In the genomic region with DNA sequence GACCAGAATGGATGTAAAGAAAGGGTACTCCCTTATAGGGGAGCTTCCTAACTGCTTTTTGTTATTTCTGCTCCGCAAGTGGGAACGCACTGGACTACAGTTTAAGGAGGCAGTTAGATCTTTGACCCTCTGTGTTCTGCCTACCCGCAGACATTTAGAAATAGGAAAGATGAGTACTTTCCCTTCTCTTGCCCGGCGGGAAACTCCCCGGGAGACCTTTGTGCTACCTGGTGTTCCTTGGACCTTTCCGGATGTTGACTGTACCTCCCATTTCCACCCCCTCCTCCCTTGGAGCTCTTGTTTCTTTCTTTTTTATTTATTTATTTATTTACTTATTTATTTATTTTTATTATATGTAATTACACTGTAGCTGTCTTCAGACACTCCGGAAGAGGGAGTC, we compare ENCODE assay signal across 8 mouse cellular contexts. TPM values are rescaled to one million over a fixed set of nuclear protein-coding genes. Genes with fewer than 3 reads are reported as not detected.
DNase-seq lines count a peak whose midpoint lies in the region; ATAC-seq and TF ChIP-seq lines count a peak whose summit lies in the region.

No protein-coding gene starts in this region.

- H3K36me3 ChIP-seq in heart, adult 2 months (ENCODE audit: control insufficient read depth, insufficient read depth, low read length), result no peaks in the 10 kb centered on the region
- peaks cover 3% of the 10 kb centered on the region; the same call in 1 of the 2 replicates for H3K36me3 ChIP-seq in intestine, postnatal 0 days (ENCODE audit: control insufficient read depth, insufficient read depth)
- H3K36me3 ChIP-seq in midbrain, embryonic 11.5 days (ENCODE audit: control insufficient read depth, insufficient read depth, low read length), result no peaks in the 10 kb centered on the region

- peak overlapping the region; percentile 89 for H3K4me2 ChIP-seq in intestine, postnatal 0 days (replicated peaks; ENCODE audit: low read depth)
- peak overlapping the region; percentile 97 for H3K4me2 ChIP-seq in midbrain, embryonic 11.5 days

- no peak overlapping the region for H3K27ac ChIP-seq in heart, adult 2 months
- no peak overlapping the region for H3K27ac ChIP-seq in bone marrow macrophage, adult 2 months (ENCODE audit: insufficient read depth, low read depth, low read length)
- H3K27ac ChIP-seq in intestine, postnatal 0 days (ENCODE audit: low read depth, low read length), result peak overlapping the region; percentile 98
- no peak overlapping the region for H3K27ac ChIP-seq in midbrain, embryonic 11.5 days (ENCODE audit: low read depth, low read length)

- intact Hi-C loops in heart, adult 2 months (cut with DNase I), result no loop called here
- intact Hi-C loops in heart, postnatal 25 days (cut with DNase I), result no loop called here

- H3K4me1 ChIP-seq in heart, adult 2 months (ENCODE audit: control insufficient read depth, insufficient read depth, low read length), result no peaks in the 10 kb centered on the region
- peaks cover 7% of the 10 kb centered on the region for H3K4me1 ChIP-seq in bone marrow macrophage, adult 2 months (ENCODE audit: control insufficient read depth, insufficient read depth, low read length)
- H3K4me1 ChIP-seq in intestine, postnatal 0 days (replicated peaks; ENCODE audit: control insufficient read depth, insufficient read depth, low read length), result peaks cover 3% of the 10 kb centered on the region; the same call in 1 of the 2 replicates
- peaks cover 13% of the 10 kb centered on the region for H3K4me1 ChIP-seq in midbrain, embryonic 11.5 days (ENCODE audit: control insufficient read depth, insufficient read depth, low read length)

- no peaks in the 10 kb centered on the region for H3K9me3 ChIP-seq in intestine, postnatal 0 days (ENCODE audit: control insufficient read depth)
- no peaks in the 10 kb centered on the region for H3K9me3 ChIP-seq in midbrain, embryonic 11.5 days (ENCODE audit: control insufficient read depth, low read length)

- peak overlapping the region; percentile 65 for H3K4me3 ChIP-seq in heart, adult 2 months
- peak overlapping the region; percentile 60 for H3K4me3 ChIP-seq in bone marrow macrophage, adult 2 months (ENCODE audit: insufficient read depth, low read length)
- H3K4me3 ChIP-seq in intestine, postnatal 0 days (ENCODE audit: low read depth, low read length), result peak overlapping the region; percentile 74
- peak overlapping the region; percentile 70 for H3K4me3 ChIP-seq in midbrain, embryonic 11.5 days (ENCODE audit: low read depth, low read length)

- WGBS in heart, adult 2 months, result 16% methylated on average over 8 of the region's 8 CpGs
- 6% methylated on average over 8 of the region's 8 CpGs for WGBS in intestine, postnatal 0 days
- 8% methylated on average over 8 of the region's 8 CpGs for WGBS in midbrain, embryonic 11.5 days

- no peak for DNase-seq in heart, adult 2 months
- DNase-seq in heart, postnatal 25 days (ENCODE audit: low spot score), result no peak
- no peak for DNase-seq in midbrain, embryonic 11.5 days (ENCODE audit: low spot score, missing footprints)
- no peak for DNase-seq in thymus, postnatal 4 days
- DNase-seq in left cerebral cortex, adult 18-20 months (ENCODE audit: low spot score in 2 of 2), result no peak
- DNase-seq in cerebellum, postnatal 25 days, result no peak

- TF ChIP-seq CTCF in heart, adult 2 months (IDR thresholded peaks at IDR 0.05), result no peak
- TF ChIP-seq CTCF in bone marrow macrophage, adult 2 months (IDR thresholded peaks at IDR 0.05; ENCODE audit: low read depth, low read length), result no peak
- TF ChIP-seq CTCF in intestine, postnatal 0 days (IDR thresholded peaks at IDR 0.05; ENCODE audit: low read depth), result no peak

- peak; percentile 18; the same call in 1 of the 2 replicates for ATAC-seq in intestine, postnatal 0 days
- ATAC-seq in midbrain, embryonic 11.5 days (ENCODE audit: low FRiP score), result no peak

- no peak overlapping the region for H3K9ac ChIP-seq in heart, adult 2 months (ENCODE audit: low read depth, low read length)
- H3K9ac ChIP-seq in intestine, postnatal 0 days (ENCODE audit: low read depth, low read length), result peak overlapping the region; percentile 86
- no peak overlapping the region; the same call in 1 of the 2 replicates for H3K9ac ChIP-seq in midbrain, embryonic 11.5 days (ENCODE audit: low read length)

- TF ChIP-seq POLR2A in heart, adult 2 months (IDR thresholded peaks at IDR 0.05; ENCODE audit: insufficient read depth, low read depth, low read length), result no peak
- no peak for TF ChIP-seq POLR2A in bone marrow macrophage, adult 2 months (IDR thresholded peaks at IDR 0.05; ENCODE audit: borderline replicate concordance, low read depth, low read length)

- H3K79me2 ChIP-seq in heart, adult 2 months (replicated peaks; ENCODE audit: control insufficient read depth, insufficient read depth, low read length), result no peaks in the 10 kb centered on the region

- peaks cover 4% of the 10 kb centered on the region; the same call in 1 of the 2 replicates for H3K27me3 ChIP-seq in heart, adult 2 months (ENCODE audit: control insufficient read depth, insufficient read depth, low read length)
- peaks cover 22% of the 10 kb centered on the region for H3K27me3 ChIP-seq in intestine, postnatal 0 days (replicated peaks; ENCODE audit: control insufficient read depth, insufficient read depth, low read length)
- peaks cover 42% of the 10 kb centered on the region for H3K27me3 ChIP-seq in midbrain, embryonic 11.5 days (ENCODE audit: control insufficient read depth, insufficient read depth, low read length)

- no peak for TF ChIP-seq EP300 in heart, adult 2 months (IDR thresholded peaks at IDR 0.05; ENCODE audit: insufficient read depth, low read depth, low read length)

RNA-seq across cellular contexts. Expression of gene Tmem8, which starts 1.0 kb away (rescaled TPM):
- total RNA-seq in heart, adult 2 months (2021), result 1 to 10 TPM; 3.8 to 5.3 TPM
- 10.5 and 11.6 TPM in 2 replicates for polyA plus RNA-seq in heart, adult 2 months (2012; rRNA removed)
- total RNA-seq in heart, postnatal 25 days (2021), result 1 to 10 TPM; 2.5 to 3.1 TPM
- 58.4 and 67.5 TPM in 2 replicates for polyA plus RNA-seq in bone marrow macrophage, adult 2 months (2012; ENCODE audit: insufficient read depth, insufficient read length, missing spikeins)
- 26.5 TPM in 2 replicates for polyA plus RNA-seq in intestine, postnatal 0 days (2015; fragmentation: Nextera tagmentation; extraction: Ambion mirVana)
- polyA plus RNA-seq in midbrain, embryonic 11.5 days (2014; fragmentation: Nextera tagmentation; extraction: Ambion mirVana), result 1.1 and 1.3 TPM in 2 replicates
- 10 to 100 TPM; 13.8 to 14.0 TPM for total RNA-seq in left cerebral cortex, adult 18-20 months (2021)

RNA-seq across cellular contexts. Expression of gene Mrpl28, which starts 9.2 kb away (rescaled TPM):
- total RNA-seq in heart, adult 2 months (2021), result 100 to 1,000 TPM; 131 to 154 TPM
- polyA plus RNA-seq in heart, adult 2 months (2012; rRNA removed), result 131 and 156 TPM in 2 replicates
- 100 to 1,000 TPM; 130 to 133 TPM for total RNA-seq in heart, postnatal 25 days (2021)
- 72.1 and 74.7 TPM in 2 replicates for polyA plus RNA-seq in bone marrow macrophage, adult 2 months (2012; ENCODE audit: insufficient read depth, insufficient read length, missing spikeins)
- 142 and 143 TPM in 2 replicates for polyA plus RNA-seq in intestine, postnatal 0 days (2015; fragmentation: Nextera tagmentation; extraction: Ambion mirVana)
- polyA plus RNA-seq in midbrain, embryonic 11.5 days (2014; fragmentation: Nextera tagmentation; extraction: Ambion mirVana), result 256 and 275 TPM in 2 replicates
- 10 to 100 TPM; 64.3 to 66.9 TPM for total RNA-seq in left cerebral cortex, adult 18-20 months (2021)

RNA-seq across cellular contexts. Expression of gene Nme4, which starts 18.7 kb away (rescaled TPM):
- 1 to 10 TPM; 3.7 to 4.4 TPM for total RNA-seq in heart, adult 2 months (2021)
- 13.8 and 21.4 TPM in 2 replicates for polyA plus RNA-seq in heart, adult 2 months (2012; rRNA removed)
- total RNA-seq in heart, postnatal 25 days (2021), result 1 to 10 TPM; 3.2 to 3.6 TPM
- polyA plus RNA-seq in bone marrow macrophage, adult 2 months (2012; ENCODE audit: insufficient read depth, insufficient read length, missing spikeins), result 25.6 and 28.4 TPM in 2 replicates
- 18.5 and 20.4 TPM in 2 replicates for polyA plus RNA-seq in intestine, postnatal 0 days (2015; fragmentation: Nextera tagmentation; extraction: Ambion mirVana)
- polyA plus RNA-seq in midbrain, embryonic 11.5 days (2014; fragmentation: Nextera tagmentation; extraction: Ambion mirVana), result 51.5 and 57.7 TPM in 2 replicates
- total RNA-seq in left cerebral cortex, adult 18-20 months (2021), result 1 to 10 TPM; 3.2 to 3.9 TPM

RNA-seq across cellular contexts. Expression of gene Decr2, which starts 23.9 kb away (rescaled TPM):
- total RNA-seq in heart, adult 2 months (2021), result 1 to 10 TPM; 9.2 to 9.5 TPM
- polyA plus RNA-seq in heart, adult 2 months (2012; rRNA removed), result 13.9 and 23.3 TPM in 2 replicates
- total RNA-seq in heart, postnatal 25 days (2021), result 10 to 100 TPM; 11.0 to 11.7 TPM
- 29.0 and 30.7 TPM in 2 replicates for polyA plus RNA-seq in bone marrow macrophage, adult 2 months (2012; ENCODE audit: insufficient read depth, insufficient read length, missing spikeins)
- 36.2 and 37.4 TPM in 2 replicates for polyA plus RNA-seq in intestine, postnatal 0 days (2015; fragmentation: Nextera tagmentation; extraction: Ambion mirVana)
- polyA plus RNA-seq in midbrain, embryonic 11.5 days (2014; fragmentation: Nextera tagmentation; extraction: Ambion mirVana), result 17.0 and 18.1 TPM in 2 replicates
- total RNA-seq in left cerebral cortex, adult 18-20 months (2021), result 10 to 100 TPM; 29.9 to 35.5 TPM

RNA-seq across cellular contexts. Expression of gene Axin1, which starts 24.4 kb away (rescaled TPM):
- total RNA-seq in heart, adult 2 months (2021), result 10 to 100 TPM; 16.5 to 18.2 TPM
- polyA plus RNA-seq in heart, adult 2 months (2012; rRNA removed), result 7.6 and 9.1 TPM in 2 replicates
- 10 to 100 TPM; 14.0 to 16.0 TPM for total RNA-seq in heart, postnatal 25 days (2021)
- 31.6 and 40.1 TPM in 2 replicates for polyA plus RNA-seq in bone marrow macrophage, adult 2 months (2012; ENCODE audit: insufficient read depth, insufficient read length, missing spikeins)
- 9.3 and 9.6 TPM in 2 replicates for polyA plus RNA-seq in intestine, postnatal 0 days (2015; fragmentation: Nextera tagmentation; extraction: Ambion mirVana)
- 11.4 and 12.7 TPM in 2 replicates for polyA plus RNA-seq in midbrain, embryonic 11.5 days (2014; fragmentation: Nextera tagmentation; extraction: Ambion mirVana)
- 10 to 100 TPM; 25.1 to 27.5 TPM for total RNA-seq in left cerebral cortex, adult 18-20 months (2021)
